Mouse (Mus musculus): ENCODE measurements at regions not wholly inside any gene's neighbourhood (a gene's known extent, or its start where the extent isn't known, plus 50 kb on each side); places are given as distances from the start of the nearest gene placed in this dataset.

DNA sequence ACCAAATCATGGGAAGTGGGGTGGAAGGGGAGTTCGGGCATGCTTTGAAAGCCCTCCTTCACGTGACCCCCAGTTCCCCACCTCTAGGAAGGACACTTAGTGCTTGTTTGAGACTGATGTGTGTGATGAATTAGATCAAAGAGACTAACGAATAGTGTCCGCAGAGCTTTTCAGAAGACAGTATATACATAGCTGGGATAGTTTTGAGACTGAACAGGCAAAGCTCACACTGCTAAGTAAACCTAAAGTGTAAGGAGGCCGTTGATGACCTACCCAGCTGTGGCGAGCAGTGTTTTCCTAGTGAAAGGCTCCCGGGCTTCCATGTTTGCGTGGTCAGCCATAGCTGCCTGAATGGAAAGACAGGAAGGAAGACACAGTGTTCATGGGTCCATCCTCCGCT, 288.3 kb upstream of the Zfp507 start:
- DNase-seq (ENCODE audit: low spot score) = no peak

- no peak for DNase-seq (ENCODE audit: low spot score)
Measured at GRCm38 (mm10) chr7:36090291-36091123, 287.7 kb upstream of the Zfp507 start.

- DNase-seq (ENCODE audit: low spot score) = no peak
Measured at GRCm38 (mm10) chr7:36087598-36087997, 284.8 kb upstream of the Zfp507 start.

DNA sequence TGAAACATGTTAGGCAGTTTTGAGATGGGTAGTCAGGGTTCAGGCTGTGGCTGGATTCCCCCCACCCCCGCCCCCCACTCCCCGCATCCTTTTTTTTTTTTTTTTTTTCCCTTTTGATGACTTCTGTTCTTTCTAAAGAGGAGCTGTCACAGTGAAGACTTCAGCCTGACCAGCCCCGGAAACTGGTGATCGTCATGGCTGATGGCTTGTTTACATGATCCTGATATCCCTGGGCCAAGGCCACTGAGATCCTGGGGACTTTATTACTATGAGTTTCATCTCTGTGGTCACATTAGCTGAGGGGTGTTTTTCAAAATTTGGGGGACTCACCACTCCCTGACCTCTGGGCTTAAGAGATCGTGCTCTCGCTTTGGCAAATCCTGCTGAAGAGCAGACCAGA, 275.9 kb upstream of the Zfp507 start:
- DNase-seq (ENCODE audit: low spot score) = no peak

- no peak for DNase-seq (ENCODE audit: low spot score)
Measured at GRCm38 (mm10) chr7:36078089-36078654, 275.4 kb upstream of the Zfp507 start.

DNA sequence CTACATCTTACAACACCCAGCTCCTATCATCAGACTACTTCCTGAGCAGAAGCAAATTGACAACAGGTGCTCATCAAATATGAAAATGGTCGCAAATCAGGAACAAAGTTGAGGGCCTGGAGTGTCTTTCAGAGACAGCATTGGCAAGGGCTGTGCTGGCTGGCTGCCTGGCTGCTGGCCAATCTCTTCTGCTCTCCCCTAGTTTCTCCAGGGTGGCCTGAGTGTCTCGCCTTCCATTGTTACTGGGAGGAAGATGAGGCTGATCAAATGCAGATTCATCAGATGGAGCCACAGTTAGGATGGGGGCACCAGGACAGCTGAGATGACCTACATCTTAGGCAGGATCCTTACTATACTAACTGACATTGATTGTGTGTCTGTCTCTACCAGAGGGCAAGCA, 274.5 kb upstream of the Zfp507 start:
- no peak for DNase-seq (ENCODE audit: low spot score)

GRCm38 (mm10) chr7:36076021-36076441, 273.2 kb upstream of the Zfp507 start:
- DNase-seq (ENCODE audit: low spot score) = no peak

DNA sequence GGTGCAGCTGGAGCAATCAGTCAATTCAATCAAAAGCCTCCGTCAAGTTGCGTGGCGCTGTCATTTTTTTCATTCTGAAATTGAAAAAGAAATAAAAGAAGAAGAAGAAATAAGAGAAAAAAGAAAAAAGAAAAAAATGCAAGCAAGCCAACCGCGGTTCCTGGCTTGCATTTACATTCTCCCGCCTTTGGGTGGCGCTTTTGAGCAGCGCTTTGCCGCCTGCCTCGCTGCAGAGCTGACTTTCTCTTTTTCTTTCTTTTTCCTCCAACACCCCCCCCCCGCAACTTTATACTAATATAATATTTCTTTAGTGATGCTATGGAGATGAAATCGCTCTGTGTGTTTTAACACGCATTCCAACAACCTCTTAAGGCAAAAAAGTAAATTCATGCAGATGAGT, 269.0 kb upstream of the Zfp507 start:
- no peak for DNase-seq (ENCODE audit: low spot score)

DNA sequence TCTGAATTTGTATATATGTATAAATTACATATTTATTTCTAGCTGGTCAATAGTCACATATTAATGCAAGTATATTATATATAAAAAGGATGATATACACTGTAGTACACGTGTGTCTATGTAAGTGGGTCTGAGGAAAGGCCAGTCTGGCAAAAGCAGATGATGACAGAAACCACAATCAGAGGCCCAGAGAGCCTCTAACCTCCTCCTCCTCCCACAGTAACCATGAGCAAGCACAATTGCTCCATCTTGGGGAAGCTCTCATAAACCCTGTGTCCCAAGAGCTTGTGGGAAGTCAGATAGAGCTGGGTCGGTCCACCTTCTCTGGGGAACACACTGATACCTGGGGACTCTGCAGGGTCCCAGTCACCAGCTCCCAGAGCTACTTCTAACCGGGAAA, 263.9 kb upstream of the Zfp507 start:
- DNase-seq (ENCODE audit: low spot score) = no peak

- DNase-seq (ENCODE audit: low spot score) = no peak
Measured at GRCm38 (mm10) chr7:36061679-36062078, 258.9 kb upstream of the Zfp507 start.

GRCm38 (mm10) chr7:36060426-36060825, 257.6 kb upstream of the Zfp507 start:
- no peak for DNase-seq (ENCODE audit: low spot score)

DNA sequence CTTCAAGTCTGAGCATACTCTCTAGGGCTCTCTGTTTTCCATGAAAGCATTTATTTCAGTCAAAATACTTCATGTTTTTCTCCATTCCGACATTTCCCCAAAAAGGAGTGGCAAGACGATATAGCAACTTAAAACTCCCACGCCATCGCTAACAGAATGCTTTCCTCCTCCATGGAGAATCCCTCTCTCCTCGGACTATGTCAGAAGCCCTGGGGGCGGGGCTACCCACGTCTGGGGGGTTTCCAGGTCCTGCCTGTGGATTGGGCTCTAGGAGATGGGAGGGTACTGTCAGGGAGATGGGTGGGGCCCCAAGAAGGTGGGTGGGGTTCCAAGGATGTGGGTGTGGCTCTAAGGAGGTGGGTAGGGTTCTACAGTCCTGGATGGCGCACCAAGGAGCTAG, 243.2 kb upstream of the Zfp507 start:
- no peak for DNase-seq (ENCODE audit: low spot score)

DNA sequence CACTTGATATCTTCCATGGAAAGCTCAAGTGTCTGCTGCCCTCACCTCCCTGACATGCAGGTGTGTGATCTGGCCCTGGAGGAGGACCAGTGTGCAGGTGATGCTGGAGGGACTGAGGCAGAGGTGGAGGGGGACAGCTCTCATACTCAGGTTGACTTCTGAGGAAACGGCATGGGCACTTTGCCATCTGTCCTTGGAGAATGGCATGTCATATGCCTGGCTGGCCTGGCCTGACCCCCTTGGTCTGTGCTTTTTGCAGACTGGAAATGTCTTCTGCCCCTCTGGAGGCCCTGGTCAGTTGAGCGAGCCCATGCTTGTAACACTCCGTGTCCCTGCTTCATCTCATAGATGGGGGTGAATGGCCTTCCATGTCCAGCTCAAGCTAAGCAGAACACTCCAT, 229.1 kb upstream of the Zfp507 start:
- DNase-seq (ENCODE audit: low spot score) = no peak

GRCm38 (mm10) chr7:36023015-36023414, 220.2 kb upstream of the Zfp507 start:
- DNase-seq (ENCODE audit: low spot score) = no peak

DNA sequence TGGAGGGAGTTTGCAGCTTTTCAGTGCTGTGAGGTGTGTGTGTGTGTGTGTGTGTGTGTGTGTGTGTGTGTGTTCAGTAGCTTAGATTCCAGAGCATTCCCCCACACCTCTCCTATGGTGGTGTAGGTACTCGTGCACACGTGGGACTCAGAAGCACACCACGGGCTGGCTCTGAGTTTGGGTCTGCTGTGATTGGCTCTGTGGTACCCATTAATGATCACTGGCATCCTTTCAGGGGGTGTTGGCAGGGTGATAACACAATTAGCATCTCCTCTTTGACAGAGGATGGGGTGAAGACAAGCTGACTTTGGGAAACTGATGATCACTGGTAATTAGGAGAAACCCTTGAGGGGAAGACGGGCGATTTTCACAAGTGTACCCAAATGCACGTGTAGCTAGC, 219.7 kb upstream of the Zfp507 start:
- DNase-seq (ENCODE audit: low spot score) = no peak

GRCm38 (mm10) chr7:36016926-36017753, 214.3 kb upstream of the Zfp507 start:
- DNase-seq (ENCODE audit: low spot score) = no peak

DNA sequence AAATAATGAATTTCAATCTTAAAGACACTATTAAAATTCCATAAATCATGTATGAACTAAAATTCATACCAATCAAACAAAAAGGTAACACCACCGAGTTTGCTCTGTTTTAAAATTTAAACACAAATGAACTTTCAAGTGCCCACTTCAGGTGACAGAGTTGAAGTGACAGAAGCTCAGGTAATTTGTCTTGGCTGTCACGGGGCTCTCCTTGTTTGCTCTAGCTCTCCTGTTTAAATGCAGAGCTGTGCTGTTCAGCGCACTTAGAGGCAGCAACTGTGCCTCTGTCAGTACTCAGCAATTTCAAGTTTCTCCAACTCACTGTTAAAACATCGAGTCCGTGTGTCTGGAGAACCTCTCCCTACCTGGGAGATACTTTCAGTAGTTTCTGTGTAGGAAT, 193.8 kb upstream of the Zfp507 start:
- no peak for DNase-seq (ENCODE audit: low spot score)

- no peak for DNase-seq (ENCODE audit: low spot score)
Measured at GRCm38 (mm10) chr7:35992511-35992910, 189.7 kb upstream of the Zfp507 start.

DNA sequence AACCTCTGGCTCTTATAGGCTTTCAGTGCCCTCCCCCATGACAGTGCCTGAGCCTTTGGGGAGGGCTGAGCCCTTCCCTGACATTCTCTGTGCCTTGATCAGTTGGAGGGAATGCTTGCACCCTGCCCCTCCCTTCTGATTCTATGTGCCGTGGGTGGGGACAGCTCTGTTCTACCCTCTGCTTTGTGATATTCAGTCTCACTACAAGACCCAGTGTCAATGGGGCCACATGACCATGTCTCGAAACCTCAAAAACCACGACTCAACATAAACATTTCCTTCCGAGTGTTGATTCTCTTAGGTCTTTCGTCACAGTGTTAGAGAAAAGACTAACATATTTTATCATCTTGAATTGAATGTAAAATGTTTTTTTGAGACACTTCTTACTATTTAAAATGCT, 188.3 kb upstream of the Zfp507 start:
- no peak for DNase-seq (ENCODE audit: low spot score)

- DNase-seq (ENCODE audit: low spot score) = no peak
Measured at GRCm38 (mm10) chr7:35989456-35989855, 186.7 kb upstream of the Zfp507 start.

- DNase-seq (ENCODE audit: low spot score) = no peak
Measured at GRCm38 (mm10) chr7:35988449-35989109, 185.8 kb upstream of the Zfp507 start.

GRCm38 (mm10) chr7:35977986-35978385, 175.2 kb upstream of the Zfp507 start:
- no peak for DNase-seq (ENCODE audit: low spot score)
